Mouse (Mus musculus) lung, adult 2 months (tissue): Measurements from ENCODE around the gene Rom1.

Source experiments
- CTCF ChIP-seq: fragments of 200-500 bp; IDR thresholded peaks from 2 replicates; pipeline ENCODE4 v1.5.1; 2011; ENCODE audit warnings: mild to moderate bottlenecking, low read length, control low read depth; ENCODE audit not compliant: insufficient read depth
- POLR2A ChIP-seq: fragments of 200-500 bp; IDR thresholded peaks from 2 replicates; pipeline ENCODE4 v1.6.1; 2011; ENCODE audit warnings: low read depth, mild to moderate bottlenecking, control low read depth, low read length, borderline replicate concordance; ENCODE audit errors: extremely low read depth

- TF ChIP-seq POLR2A (no peak), CTCF (no peak)
These were observed 7.6 kb upstream of the Rom1 start for GRCm38 (mm10) chr19:8936736-8937135.
